Mouse (Mus musculus): ENCODE measurements at regions not wholly inside any gene's neighbourhood (a gene's known extent, or its start where the extent isn't known, plus 50 kb on each side); places are given as distances from the start of the nearest gene placed in this dataset.

DNA sequence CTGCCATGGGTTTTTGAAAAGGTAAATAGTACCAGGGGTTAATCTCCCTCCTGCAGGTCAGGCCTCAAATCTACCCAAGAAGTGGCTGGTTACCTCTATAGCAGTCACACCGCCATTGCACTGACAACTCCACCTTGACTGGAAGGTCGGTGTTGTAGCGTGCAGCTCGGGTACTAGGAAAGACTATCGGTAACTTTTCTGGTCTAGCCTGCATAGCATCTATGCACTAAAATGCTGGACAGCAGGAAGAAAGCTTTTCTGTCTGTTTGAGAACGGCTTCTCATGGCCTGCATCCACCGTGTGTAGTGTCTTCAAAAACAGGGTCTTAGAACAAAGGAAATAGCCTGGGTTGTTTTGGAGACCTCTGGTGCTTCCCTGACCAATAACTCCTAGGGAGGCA is 88.8 kb downstream of the Bms1 start:
- DNase-seq (ENCODE audit: low read depth, low spot score) = no peak

DNA sequence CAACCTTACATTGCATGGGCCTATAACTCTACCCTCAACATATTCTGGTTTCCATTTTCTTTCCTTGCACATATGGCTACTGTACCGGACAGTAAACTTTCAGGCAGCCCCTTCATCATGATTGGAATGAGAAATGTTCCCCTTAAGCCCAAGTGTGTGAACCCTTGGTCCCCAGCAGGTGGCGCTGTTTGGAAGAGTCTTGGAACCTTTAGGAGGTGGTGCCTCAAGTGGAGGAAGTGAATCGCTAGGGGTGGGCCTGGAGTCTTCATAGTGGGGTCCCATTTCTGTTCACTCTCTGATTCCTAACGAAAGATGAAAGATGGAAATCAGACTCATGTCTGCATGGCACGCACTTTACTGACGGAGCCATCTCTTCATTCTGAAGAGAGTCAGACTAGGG is 91.8 kb downstream of the Bms1 start:
- DNase-seq (ENCODE audit: low read depth, low spot score) = peak; percentile 42

DNA sequence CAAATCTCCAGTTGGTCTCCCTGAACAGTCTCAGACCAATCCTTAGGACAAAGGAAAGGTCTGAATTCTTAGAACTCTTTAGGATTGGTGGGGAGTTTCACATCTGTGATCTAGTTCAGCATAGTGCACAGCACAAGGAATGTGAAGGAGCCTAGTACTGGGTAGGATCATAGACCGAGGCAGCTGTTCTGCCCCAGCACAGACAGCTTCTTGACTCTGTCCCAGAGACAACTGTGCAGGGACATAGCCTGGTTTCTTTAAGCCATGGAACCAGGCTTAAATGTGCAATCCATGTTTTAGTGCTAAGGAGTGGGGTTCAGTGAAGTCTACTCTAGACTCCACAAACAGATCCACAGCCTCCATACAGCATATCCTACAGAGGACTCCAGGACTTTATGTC is 93.6 kb downstream of the Bms1 start:
- no peak for DNase-seq (ENCODE audit: low read depth, low spot score)

DNA sequence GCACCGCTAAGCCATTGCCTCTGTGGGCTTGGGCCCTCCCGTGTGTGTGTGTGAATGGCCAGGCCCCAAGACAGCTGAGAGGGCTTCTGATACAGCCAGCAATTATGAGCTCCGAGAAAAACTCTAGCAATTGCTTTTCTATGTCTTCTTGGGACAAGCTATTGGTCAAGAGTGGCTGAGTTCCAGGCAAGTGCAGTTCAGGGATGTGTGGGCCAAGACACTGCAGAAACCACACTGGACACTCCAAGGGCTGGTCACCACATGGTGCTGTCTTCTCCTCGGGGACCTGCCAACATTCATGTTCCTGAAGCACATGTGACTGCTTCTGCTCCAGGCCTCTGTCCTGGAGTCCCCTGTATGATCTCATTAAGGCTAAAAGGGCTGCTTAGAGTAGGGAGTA is 94.7 kb downstream of the Bms1 start:
- no peak for DNase-seq (ENCODE audit: low read depth, low spot score)

DNA sequence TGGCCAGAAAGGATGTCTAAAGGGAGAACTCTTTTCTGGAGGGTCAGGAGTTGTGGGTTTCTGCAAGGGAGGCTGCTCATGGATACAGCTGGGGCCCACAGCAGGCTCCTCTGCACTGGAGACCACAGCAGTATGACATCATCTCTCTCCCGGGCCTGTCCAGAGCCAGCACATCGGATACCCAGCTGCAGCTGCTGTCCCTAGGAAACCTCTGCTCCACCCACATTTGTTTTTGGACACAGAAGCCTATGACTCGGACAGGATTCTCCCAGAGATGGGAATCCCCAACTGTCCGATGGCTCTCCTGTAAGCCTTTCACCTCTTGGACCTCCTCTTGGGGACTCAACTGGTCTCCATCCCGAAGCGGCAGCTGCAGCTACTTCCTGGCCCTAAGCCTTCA is 96.2 kb downstream of the Bms1 start:
- no peak for DNase-seq (ENCODE audit: low read depth, low spot score)

DNA sequence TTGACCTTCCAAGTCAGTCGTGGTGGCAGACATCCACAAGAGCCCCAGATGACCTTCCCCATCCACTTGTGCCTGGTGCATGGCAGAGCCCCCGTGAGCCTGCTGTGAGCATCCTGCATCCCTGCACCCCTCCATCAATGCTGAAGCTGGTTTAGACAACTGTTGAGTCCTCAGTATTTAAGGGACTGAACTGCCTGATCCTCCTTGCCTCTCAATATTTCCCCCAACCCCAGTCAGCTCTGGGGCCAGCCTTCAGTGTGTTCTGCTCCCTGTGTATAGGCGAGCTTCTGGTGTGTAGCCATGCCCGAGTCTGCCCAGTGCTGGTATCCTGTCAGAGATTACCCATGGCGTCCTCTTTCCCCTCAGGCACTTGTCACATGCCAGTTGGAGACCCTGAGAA is 96.6 kb downstream of the Bms1 start:
- DNase-seq (ENCODE audit: low read depth, low spot score) = no peak

DNA sequence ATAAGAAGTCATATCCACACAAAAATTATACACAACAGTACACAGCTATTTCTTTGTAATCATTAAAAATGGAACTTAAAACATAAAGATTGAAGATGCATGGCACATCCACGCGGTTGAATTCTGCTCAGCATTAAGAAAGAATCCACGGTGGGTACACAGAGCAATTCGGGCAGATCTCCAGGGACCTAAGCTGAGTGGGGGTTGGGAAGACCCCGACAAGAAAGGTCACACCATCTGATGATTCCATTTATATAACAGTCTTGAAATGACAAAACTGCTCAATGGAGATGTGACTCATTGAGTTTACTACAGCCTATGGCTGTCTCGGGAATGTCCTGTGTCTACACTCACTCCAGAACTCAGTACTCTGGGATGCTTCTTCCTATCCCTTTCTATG is 97.2 kb downstream of the Bms1 start:
- no peak for DNase-seq (ENCODE audit: low read depth, low spot score)

DNA sequence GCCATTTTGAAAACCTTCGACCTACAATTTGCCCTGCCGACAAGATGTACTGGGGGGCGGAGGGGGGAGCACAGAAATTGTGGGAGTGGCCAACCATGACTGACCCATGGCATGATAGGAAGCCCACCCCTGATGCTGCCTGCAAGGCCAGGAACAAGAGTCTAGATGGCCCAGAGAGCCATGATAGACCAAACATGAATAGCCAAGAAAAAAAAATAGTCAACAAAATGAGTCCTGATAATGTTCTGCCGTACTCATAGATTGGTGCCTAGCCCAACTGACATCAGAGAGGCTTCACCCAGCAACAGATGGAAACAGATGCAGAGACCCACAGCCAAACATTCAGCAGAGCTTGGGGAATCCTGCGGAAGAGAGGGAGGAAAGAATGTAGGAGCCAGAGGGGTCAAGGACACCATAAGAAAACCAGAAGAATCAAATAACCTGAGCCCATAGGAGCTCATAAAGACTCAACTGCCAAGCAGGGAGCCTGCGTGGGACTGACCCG is 99.2 kb downstream of the Bms1 start:
- no peak for DNase-seq (ENCODE audit: low read depth, low spot score)

DNA sequence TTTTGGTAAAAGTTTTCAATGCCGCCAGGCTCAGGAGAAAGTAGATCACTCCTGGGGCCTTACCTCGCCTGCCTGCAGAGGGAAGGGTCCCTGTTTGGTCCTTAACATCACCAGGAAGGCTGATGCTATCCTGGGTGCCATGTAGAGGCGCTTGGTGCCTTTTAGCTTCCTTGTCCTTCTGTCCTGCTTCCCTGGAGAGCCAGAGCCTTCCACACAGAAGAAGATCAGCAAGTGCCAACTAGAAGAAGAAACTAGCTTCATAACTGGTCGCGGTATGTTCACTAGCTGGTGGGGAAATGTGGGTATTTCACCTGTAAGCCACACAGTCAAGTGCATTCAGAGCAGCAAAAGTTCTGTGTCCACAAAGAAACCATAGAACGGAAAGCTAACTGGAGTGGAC is 103.4 kb downstream of the Bms1 start:
- no peak for DNase-seq (ENCODE audit: low read depth, low spot score)

DNA sequence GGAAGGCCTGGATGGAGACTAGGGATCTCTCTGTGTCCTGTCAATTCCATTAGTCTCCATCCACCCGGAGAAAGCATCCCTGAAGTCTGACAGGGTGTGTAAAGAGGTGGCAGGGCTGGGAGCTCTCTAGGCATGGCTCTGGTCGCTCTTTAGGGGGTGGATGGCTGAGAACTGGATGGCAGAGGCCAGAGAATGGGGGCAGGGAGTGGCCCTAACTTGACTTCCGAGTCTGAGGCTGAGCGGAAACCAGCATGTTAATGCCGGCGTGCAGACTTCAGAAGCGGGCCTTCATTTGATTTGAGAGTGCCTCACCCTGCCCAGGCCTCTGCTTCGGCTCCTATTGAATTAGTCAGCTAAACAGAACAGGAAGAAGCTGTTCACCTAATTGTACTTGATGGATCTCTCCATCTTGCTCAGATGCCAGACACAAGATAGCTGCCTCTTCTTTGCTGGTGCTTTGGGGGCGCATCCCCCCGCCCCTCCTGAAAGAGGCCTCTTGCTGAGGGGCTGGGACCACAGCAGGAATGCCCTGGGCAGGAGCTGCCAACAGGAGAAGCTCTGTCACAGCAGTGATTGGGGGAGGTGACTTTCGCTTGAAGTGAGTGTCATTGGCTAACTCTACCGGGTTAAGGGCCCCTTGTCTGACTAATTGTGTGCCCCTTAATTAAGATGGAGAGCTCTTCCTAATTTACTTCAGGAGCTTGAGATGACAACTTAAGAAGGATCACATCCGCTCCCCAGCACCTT is 104.2 kb downstream of the Bms1 start:
- DNase-seq (ENCODE audit: low read depth, low spot score) = peak; percentile 16

DNA sequence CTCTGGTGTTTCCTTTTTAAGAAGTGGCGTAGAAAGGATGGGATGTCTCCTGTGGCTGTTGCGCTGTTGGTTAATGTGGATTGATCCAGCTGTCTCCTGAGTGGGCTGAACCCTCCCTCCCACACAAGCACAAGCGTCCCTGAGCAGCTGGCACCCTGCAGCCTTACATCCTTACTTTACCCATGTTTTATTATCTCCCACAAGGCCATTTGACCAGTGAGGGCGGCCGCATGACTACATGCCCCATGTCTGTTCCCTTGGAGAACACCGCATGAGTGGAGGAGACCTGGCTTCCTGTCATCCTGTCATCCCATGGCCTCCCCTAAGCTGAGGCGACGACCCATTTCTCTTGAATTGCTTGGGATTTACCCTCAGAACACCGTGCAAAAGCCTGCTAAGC is 108.2 kb downstream of the Bms1 start:
- no peak for DNase-seq (ENCODE audit: low read depth, low spot score)

DNA sequence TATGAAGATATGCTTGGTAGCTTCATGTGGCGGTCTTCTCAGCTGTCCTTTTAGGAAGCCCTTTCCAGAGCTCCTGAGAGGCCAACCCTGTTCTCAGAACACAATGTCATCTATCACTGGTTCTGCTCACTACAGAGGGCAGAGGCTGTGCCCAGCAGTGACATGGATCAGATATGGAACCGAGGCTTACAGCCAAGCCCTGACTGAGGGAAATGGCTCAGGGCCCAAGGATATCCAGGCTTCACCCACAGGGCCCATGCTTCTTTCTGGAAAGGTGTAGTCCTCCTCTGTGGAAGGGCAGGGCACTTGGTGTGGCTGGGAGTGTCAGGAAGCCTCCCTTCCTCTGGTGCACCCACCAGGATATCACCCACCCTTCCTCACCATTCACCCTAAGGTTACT is 109.4 kb downstream of the Bms1 start:
- DNase-seq (ENCODE audit: low read depth, low spot score) = no peak

DNA sequence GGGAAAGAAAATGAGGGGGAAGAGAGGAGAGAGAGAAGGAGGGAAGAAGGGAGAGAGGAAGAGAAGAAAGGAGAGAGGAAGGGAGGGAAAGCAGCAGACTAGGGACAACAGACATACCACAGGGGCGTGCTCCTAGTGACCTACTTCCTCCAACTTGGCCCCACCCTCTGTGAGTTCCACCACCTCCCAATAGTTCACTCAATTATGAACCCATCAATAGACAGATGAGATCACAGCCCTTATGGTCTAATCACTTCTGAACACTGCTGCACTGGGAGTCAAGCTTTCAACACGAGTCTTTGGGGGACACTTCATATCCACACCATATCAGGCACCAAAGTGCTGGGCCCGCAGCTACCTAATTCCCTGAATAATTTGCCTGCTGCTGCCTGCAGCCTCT is 110.7 kb downstream of the Bms1 start:
- DNase-seq (ENCODE audit: low read depth, low spot score) = no peak

DNA sequence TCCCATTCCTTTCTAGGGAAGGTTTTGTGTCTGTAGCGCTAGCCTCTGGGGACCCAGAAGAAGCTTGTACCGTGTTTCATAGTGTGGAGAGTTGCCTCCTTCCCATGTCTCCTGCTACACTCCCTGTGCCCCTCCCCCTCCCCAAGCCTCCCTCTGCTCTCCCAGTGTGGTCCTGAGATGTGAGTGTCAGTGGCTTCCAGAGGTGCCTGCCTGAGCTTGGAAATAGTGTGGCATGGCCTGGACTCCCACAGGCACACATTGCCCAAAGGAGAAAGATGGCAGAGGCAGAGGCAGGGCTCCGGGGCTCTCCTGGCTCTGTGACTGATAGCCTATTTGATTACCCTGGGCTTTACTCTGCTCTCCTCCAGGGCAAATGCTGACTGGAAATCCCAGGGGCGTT is 110.0 kb upstream of the Ret start:
- no peak for DNase-seq (ENCODE audit: low read depth, low spot score)

DNA sequence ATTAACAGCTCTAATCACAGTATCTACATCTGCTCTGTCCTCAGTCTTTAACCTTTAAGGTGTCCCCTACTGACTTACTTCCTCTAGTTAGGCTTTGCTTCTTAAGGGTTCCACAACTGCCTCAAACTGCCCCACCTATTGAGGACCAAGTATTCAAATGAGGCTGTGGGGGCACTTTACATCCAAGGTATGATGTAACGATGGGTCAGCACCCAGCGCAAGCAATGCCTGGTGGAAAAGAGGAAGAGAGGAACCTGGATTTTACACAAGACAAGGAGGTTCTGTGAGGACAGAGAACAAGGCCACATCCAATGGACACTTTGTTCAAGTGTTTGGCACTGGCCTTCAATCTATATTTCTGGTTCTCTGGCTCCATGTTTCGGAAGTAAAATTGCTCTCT is 107.7 kb upstream of the Ret start:
- no peak for DNase-seq (ENCODE audit: low read depth, low spot score)

DNA sequence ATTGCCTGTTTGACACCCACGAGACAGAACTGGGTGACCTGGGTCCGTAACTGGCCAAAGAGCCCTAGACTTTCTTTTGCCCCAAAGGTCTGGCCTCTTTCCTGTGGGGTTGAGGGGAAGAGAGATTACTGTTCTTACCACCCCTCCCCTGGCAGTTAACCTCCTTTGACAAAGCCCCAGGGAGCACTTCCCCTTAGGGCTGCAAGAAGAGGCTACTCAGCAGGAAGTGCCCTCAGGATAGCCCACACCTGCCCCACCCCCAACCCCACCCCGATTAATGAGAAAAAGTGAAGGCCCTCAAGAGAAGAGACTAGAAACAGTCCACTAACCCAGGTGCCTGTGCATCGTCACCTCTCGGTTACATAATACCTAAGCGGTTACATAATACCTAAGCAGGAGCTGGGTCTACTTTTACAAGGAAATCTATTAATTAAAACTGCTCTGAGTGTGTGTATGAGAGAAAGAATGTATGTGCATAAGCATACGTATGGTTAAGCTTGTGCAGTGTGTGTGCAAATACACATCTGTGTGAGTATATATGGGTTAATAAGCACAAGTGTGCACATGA is 105.3 kb upstream of the Ret start:
- DNase-seq (ENCODE audit: low read depth, low spot score) = no peak

DNA sequence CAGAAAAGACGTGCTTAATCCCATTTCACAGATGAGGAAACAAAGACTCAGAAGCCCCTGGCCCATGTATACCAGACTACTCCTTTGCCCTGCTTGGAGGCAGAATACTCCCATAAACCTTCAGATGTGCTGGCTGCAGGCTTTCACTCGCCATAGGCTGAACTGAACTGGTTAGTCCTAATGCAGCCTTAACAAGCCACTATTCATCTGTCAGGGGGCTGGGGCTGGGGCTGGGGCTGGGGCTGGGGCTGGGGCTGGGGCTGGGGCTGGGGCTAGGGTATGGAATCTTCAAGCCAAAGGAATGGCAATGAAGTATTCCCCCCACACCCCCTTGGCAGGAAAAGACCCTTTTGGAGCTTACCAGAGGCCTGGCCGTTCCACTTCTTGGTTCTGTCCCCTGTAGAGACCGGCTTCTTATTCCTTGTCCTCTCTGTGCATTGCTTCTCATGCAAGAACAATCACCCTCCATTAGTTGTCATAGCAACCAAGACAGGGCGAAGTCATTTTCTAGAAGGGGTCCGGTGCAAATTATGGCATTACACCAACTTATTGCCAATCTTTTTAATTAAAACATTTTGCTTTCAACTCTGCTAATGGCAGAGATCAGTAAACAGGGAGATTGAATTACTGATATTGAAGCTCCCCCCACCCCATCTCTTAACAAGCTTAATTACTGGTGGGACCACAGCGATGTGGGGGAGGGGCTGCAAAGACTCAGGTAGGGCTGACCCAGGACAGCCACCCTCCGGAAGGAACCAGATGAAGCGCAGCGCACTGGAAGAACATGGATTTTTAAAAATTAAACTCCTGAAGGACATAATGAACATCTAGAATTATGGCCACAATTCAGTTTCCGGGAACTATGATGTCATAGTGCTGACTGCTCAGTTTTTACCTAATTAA is 104.6 kb upstream of the Ret start:
- no peak for DNase-seq (ENCODE audit: low read depth, low spot score)

DNA sequence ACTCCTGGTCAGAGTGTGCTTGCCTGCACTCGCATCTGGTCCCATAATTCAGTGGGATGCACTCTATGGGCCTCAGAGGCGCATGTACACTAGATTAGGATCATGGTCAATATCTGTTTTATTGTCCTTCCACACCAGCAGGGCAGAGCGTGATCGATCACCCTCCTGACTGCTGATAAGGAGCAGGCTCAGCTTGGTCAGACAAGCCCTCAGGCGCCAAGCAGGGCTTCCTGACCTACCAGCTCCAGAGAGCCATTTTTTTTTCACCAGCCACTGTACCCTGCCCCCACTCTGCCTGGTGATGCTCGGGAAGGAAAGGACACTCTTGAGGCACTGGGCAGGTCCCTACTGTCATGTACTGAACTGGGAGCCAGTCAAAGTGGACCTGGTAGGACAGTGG is 103.3 kb upstream of the Ret start:
- no peak for DNase-seq (ENCODE audit: low read depth, low spot score)

DNA sequence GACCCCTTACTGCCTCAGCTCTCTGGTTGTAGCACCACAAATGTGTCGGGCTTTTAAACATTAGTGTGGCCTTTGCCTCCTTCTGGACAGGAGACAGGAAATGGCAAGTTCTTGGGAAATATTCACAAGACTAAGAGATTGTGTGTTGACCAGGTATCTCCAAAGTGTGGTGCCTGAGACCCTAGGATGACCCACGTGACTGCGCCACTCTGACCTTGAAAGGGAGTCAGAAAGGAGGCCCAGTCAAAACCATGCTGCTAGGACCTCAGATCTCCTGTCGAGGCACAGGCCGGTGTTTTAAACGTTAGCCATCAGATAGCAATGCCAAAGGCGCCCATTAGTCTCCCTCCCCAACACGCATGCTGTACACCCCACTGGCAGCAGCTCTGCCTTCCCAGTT is 100.1 kb upstream of the Ret start:
- DNase-seq (ENCODE audit: low read depth, low spot score) = no peak

DNA sequence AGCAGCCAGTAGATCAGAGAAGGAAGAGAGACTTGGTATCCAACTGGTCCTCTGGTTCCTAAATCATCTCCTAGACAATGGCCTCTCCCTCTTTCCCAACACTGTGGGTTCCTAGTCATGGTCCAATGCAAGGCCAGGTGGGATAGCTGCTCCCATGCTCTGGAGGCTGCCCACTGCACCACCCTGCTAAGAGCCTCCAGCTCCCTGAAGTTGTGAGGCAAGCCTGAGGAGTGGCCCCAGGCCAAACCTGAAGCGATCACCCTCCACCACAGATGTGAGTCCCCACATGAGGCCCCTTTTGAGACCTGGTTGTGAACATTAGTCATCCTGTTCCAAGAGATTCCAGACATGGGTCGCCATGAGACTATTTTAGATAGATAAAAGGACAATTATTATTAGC is 96.5 kb upstream of the Ret start:
- DNase-seq (ENCODE audit: low read depth, low spot score) = no peak

DNA sequence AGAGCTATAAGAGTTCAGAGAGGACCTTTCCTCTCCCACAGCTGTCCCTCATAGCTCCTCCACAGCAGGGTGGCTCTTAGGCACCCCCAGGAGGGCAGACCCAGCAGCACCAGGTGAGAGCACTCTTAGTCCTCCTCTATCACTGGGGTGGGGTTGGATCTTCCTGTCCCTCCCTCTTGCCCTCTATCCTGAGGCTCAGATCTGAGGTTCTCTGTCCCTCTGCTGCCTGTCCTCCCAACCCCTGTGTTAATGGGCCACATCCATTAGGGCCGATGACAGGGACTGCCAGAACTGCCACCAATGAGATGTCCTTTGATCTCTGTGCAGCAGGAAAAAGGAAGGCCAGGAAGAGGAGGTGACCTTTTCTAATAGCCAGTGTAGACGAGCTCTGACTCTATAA is 95.4 kb upstream of the Ret start:
- no peak for DNase-seq (ENCODE audit: low read depth, low spot score)

DNA sequence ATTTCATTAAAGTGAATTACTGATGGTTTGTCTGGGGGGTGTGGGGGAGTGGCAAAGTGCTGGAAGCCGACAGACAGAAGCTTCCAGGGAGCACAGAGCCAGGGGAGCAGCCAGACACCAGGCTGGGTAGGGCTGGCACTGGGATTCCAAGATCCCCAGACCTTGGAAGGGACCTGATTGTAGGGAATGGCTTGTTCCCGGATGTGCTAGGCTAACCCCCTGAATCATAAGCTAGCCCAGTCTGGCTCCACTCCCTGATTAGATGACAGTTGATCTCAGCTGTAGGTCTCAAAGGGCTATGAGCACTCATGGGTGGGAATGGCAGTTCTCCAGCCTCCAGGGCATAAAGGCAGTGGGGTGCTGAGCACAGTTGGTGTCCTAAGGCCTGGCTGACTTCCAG is 94.8 kb upstream of the Ret start:
- DNase-seq (ENCODE audit: low read depth, low spot score) = no peak

DNA sequence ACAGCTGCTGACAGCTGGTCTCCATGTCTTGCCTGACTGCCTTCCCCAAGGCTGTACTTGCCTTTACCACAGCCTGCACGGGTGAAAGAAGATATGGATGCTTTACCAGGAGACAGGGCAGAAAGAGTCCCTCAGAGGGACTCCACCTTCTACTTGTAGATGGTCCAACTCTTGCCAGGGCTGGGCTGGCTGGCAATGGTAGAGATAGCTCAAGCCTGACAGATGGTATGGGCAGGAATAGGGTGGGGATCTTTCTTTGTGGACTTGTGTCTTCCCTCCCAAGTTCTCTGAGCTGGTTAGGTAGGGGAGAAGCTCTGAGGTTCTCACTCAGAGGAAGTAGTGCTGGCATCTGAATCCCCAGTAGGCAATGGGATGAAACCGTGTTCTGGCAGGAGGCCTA is 93.9 kb upstream of the Ret start:
- DNase-seq (ENCODE audit: low read depth, low spot score) = no peak
